Mouse (Mus musculus) MEL (cell line): ENCODE measurements around the gene Eif4a2. TPM values are rescaled to one million over a fixed set of nuclear protein-coding genes. Genes with fewer than 3 reads are reported as not detected.
"Not testable (repeated sequence)": the region's sequence is repeated elsewhere in the genome, so short reads cannot be mapped to it uniquely, and the experiment has no call there.

Experiments used
- DNase-seq: peaks from one replicate; pipeline ENCODE4 v3.0.0; 2011; ENCODE audit warnings: low read depth, low spot score
- H3K27ac ChIP-seq: 2 replicates; pipeline ENCODE4 v1.5.1; 2012; ENCODE audit warnings: low read depth, mild to moderate bottlenecking, control low read depth, low read length, moderate library complexity; ENCODE audit not compliant: control insufficient read depth
- H3K27me3 ChIP-seq, 2 experiments: fragments of 150-350 bp in 1 of 2; sonication (generic) in 1 of 2; 2 replicates each; pipeline ENCODE4 v1.6.1; 2012; ENCODE audit warnings: low read length in 2 of 2, mild to moderate bottlenecking in 2 of 2, improper control_type of control experiment in 1 of 2, moderate library complexity in 1 of 2; ENCODE audit not compliant: insufficient read depth in 2 of 2, control insufficient read depth in 1 of 2
- H3K36me3 ChIP-seq, 2 experiments: 2 replicates each; pipeline ENCODE4 v1.6.1; 2012 to 2014; ENCODE audit warnings: low read length in 2 of 2, improper control_type of control experiment in 1 of 2, inconsistent platforms in 1 of 2, mild to moderate bottlenecking in 1 of 2; ENCODE audit not compliant: insufficient read depth in 2 of 2, control insufficient read depth in 1 of 2
- H3K4me1 ChIP-seq, 2 experiments: fragments of 150-350 bp in 1 of 2; sonication (generic) in 1 of 2; 2 replicates each; pipeline ENCODE4 v1.6.1; 2012; ENCODE audit warnings: low read length in 2 of 2, improper control_type of control experiment in 1 of 2, mild to moderate bottlenecking in 1 of 2; ENCODE audit not compliant: insufficient read depth in 2 of 2, control insufficient read depth in 1 of 2
- H3K4me3 ChIP-seq, 2 experiments: fragments of 150-350 bp in 1 of 2; sonication (generic) in 1 of 2; 2 replicates each; pipeline ENCODE4 v1.5.1; 2012; ENCODE audit warnings: low read depth in 2 of 2, low read length in 2 of 2, mild to moderate bottlenecking in 2 of 2, moderate library complexity in 2 of 2, control low read depth in 1 of 2, improper control_type of control experiment in 1 of 2; ENCODE audit not compliant: control insufficient read depth in 1 of 2, insufficient read depth in 1 of 2
- H3K79me2 ChIP-seq: 2 replicates; pipeline ENCODE4 v1.6.1; 2012; ENCODE audit warnings: mild to moderate bottlenecking, low read length, moderate library complexity; ENCODE audit not compliant: control insufficient read depth, poor library complexity, insufficient read depth
- H3K9ac ChIP-seq: 2 replicates; pipeline ENCODE4 v1.6.1; 2012; ENCODE audit warnings: low read depth, mild to moderate bottlenecking, control low read depth, low read length, moderate library complexity; ENCODE audit not compliant: control insufficient read depth, poor library complexity, severe bottlenecking
- H3K9me3 ChIP-seq: fragments of 150-350 bp; sonication (generic); replicated peaks from 2 replicates; pipeline ENCODE4 v1.6.1; 2012; ENCODE audit warnings: mild to moderate bottlenecking, low read length, improper control_type of control experiment, moderate library complexity; ENCODE audit not compliant: insufficient read depth
- CHD1 ChIP-seq: IDR thresholded peaks from 2 replicates; pipeline ENCODE4 v1.6.1; 2012; ENCODE audit warnings: low read depth, mild to moderate bottlenecking, inconsistent platforms, low read length, improper control_type of control experiment
- E2F4 ChIP-seq: IDR thresholded peaks from 2 replicates; pipeline ENCODE4 v1.6.1; 2011; ENCODE audit warnings: low read depth, low read length, improper control_type of control experiment, borderline replicate concordance
- ELF1 ChIP-seq: IDR thresholded peaks from 2 replicates; pipeline ENCODE4 v1.6.1; 2014; ENCODE audit warnings: low read depth, mild to moderate bottlenecking, inconsistent platforms, low read length, improper control_type of control experiment, moderate library complexity
- EP300 ChIP-seq, 2 experiments: IDR thresholded peaks; 2 replicates each; pipeline ENCODE4 v1.6.1; 2011; ENCODE audit warnings: improper control_type of control experiment in 2 of 2, low read length in 2 of 2, low read depth in 1 of 2, mild to moderate bottlenecking in 1 of 2
- GATA1 ChIP-seq: IDR thresholded peaks from 2 replicates; pipeline ENCODE4 v1.6.1; 2011; ENCODE audit warnings: low read depth, low read length, improper control_type of control experiment
- HCFC1 ChIP-seq: IDR thresholded peaks from 2 replicates; pipeline ENCODE4 v1.6.1; 2012; ENCODE audit warnings: low read depth, mild to moderate bottlenecking, inconsistent platforms, low read length, improper control_type of control experiment, moderate library complexity
- KAT2A ChIP-seq: conservative IDR thresholded peaks from 2 replicates; pipeline ENCODE4 v1.6.1; 2012; ENCODE audit warnings: low read depth, low read length, improper control_type of control experiment, inconsistent platforms
- MAFK ChIP-seq: IDR thresholded peaks from 2 replicates; pipeline ENCODE4 v1.6.1; 2011; ENCODE audit warnings: low read depth, mild to moderate bottlenecking, low read length, improper control_type of control experiment, borderline replicate concordance
- MAZ ChIP-seq: IDR thresholded peaks from 2 replicates; pipeline ENCODE4 v1.6.1; 2012; ENCODE audit warnings: low read depth, mild to moderate bottlenecking, inconsistent platforms, low read length, improper control_type of control experiment
- MEF2A ChIP-seq: IDR thresholded peaks from 2 replicates; pipeline ENCODE4 v1.6.1; 2014; ENCODE audit warnings: low read depth, mild to moderate bottlenecking, inconsistent platforms, low read length, improper control_type of control experiment; ENCODE audit not compliant: poor library complexity, insufficient replicate concordance, severe bottlenecking; ENCODE audit errors: extremely low read depth
- MYC ChIP-seq: IDR thresholded peaks from 2 replicates; pipeline ENCODE4 v1.6.1; 2011; ENCODE audit warnings: low read depth, mild to moderate bottlenecking, low read length, improper control_type of control experiment, moderate library complexity
- NELFE ChIP-seq: IDR thresholded peaks from 2 replicates; pipeline ENCODE4 v1.6.1; 2011; ENCODE audit warnings: low read depth, low read length, improper control_type of control experiment
- POLR2A ChIP-seq, 2 experiments: IDR thresholded peaks; 2 replicates each; pipeline ENCODE4 v1.6.1; 2011 to 2012; ENCODE audit warnings: low read length in 2 of 2, mild to moderate bottlenecking in 2 of 2, control low read depth in 1 of 2, improper control_type of control experiment in 1 of 2, low read depth in 1 of 2, moderate library complexity in 1 of 2; ENCODE audit not compliant: control insufficient read depth in 1 of 2, insufficient read depth in 1 of 2, poor library complexity in 1 of 2
- POLR2AphosphoS2 ChIP-seq: IDR thresholded peaks from 2 replicates; pipeline ENCODE4 v1.6.1; 2011; ENCODE audit warnings: low read length, improper control_type of control experiment
- RCOR1 ChIP-seq: IDR thresholded peaks from 2 replicates; pipeline ENCODE4 v1.6.1; 2012; ENCODE audit warnings: low read depth, mild to moderate bottlenecking, inconsistent platforms, low read length, improper control_type of control experiment
- SMC3 ChIP-seq: IDR thresholded peaks from 2 replicates; pipeline ENCODE4 v1.6.1; 2011; ENCODE audit warnings: low read depth, low read length, improper control_type of control experiment
- TBP ChIP-seq: IDR thresholded peaks from 2 replicates; pipeline ENCODE4 v1.8.0; 2011; ENCODE audit warnings: low read depth, low read length, improper control_type of control experiment
- TCF12 ChIP-seq: IDR thresholded peaks from 2 replicates; pipeline ENCODE4 v1.6.1; 2014; ENCODE audit warnings: low read depth, mild to moderate bottlenecking, inconsistent platforms, low read length, improper control_type of control experiment, moderate library complexity
- ZC3H11A ChIP-seq: IDR thresholded peaks from 2 replicates; pipeline ENCODE4 v1.6.1; 2012; ENCODE audit warnings: low read depth, mild to moderate bottlenecking, inconsistent platforms, low read length, improper control_type of control experiment
- ZMIZ1 ChIP-seq: IDR thresholded peaks from 2 replicates; pipeline ENCODE4 v1.6.1; 2012; ENCODE audit warnings: low read depth, mild to moderate bottlenecking, inconsistent platforms, low read length, improper control_type of control experiment, moderate library complexity
- polyA plus RNA-seq, 2 experiments: library from polyadenylated mRNA; stranded (reverse) in 1 of 2; unstranded in 1 of 2; fragments of >175 nt in 1 of 2; fragments of >200 nt in 1 of 2; gene quantifications; 2 replicates each; pipeline versions ENCODE4 v1.2.1 to v1.2.4; 2012; ENCODE audit warnings: low replicate concordance in 2 of 2, low read depth in 1 of 2; ENCODE audit not compliant: insufficient read length in 2 of 2, insufficient read depth in 1 of 2, missing spikeins in 1 of 2
- total RNA-seq: library from RNA; depleted of rRNA; stranded (reverse); fragments of 300-350 nt; gene quantifications from 2 replicates; pipeline ENCODE4 v1.2.3, GENCODE M21; 2012

The Eif4a2 gene
- total and polyA plus RNA-seq, 3 experiments: 248 to 2,083 (median 290) TPM

- not testable (repeated sequence) for H3K36me3 ChIP-seq, H3K79me2 ChIP-seq, H3K27me3 ChIP-seq, H3K27ac ChIP-seq, DNase-seq, H3K4me1 ChIP-seq, H3K9me3 ChIP-seq, H3K9ac ChIP-seq, H3K4me3 ChIP-seq
These were observed 10.4 kb upstream of the Eif4a2 start for GRCm38 (mm10) chr16:23096886-23097285.

DNA sequence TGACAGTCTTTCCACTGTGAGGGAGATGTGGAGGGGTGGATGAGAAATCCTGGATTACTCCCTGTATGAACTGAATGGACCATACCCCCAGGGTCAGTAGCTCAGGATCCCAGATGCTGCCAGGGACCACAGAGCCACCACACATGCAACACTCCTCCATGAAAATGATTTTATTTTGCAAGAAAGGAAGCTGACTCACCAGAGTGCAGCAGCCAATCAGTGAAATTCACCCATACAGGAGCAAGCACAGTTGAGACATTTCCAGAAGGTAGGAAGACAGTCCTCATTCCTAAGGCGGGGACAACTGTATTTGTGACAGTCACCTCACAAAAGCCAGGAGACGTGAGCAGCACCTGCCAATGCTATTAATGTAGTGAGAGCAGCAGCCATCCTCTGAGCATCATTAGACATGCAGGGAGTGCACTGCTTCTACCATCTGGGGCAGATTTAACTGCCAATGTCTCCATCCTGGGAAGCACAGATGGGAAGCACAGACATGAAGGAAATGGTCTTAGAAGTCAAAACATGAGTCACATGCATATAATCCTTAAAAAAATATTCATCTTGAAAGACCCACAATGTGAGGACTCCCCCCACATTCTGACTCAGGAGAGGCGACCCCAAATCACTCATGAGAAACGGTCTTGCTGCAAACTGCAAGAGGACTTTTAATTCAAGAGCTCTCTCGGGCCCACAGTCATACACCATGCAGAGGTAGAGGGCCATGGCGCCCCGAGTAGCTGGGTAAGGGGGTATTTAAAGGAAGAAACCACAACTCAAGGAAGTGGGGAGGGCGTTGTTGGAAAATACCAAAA, 9.7 kb upstream of the Eif4a2 start:
- not testable (repeated sequence) for H3K9ac ChIP-seq, H3K4me3 ChIP-seq, H3K27ac ChIP-seq

DNA sequence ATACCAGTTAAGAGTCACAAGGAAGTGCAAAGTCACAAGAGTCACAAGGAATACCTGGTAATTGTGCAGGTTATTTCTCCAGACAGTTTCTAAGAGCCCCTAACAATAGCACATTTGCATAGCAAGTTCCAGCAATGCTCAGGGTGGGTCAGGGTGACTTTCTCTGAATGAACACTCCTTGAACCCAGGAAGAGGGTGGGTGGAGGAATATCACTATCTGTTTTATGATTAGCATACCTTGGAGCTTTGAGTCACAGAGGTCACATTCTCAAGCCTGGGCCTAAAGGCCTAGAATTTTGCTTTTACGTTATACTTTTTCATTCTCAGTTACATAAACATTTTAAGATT, 9.2 kb upstream of the Eif4a2 start:
- H3K4me1 ChIP-seq, H3K27ac ChIP-seq, H3K27me3 ChIP-seq, H3K9me3 ChIP-seq, H3K9ac ChIP-seq, H3K36me3 ChIP-seq, H3K4me3 ChIP-seq, DNase-seq, H3K79me2 ChIP-seq: not testable (repeated sequence)

More for the DNA sequence above, 9.7 kb upstream of the Eif4a2 start:
- not testable (repeated sequence) for H3K36me3 ChIP-seq, H3K79me2 ChIP-seq, DNase-seq, H3K4me1 ChIP-seq, H3K9me3 ChIP-seq, H3K27me3 ChIP-seq

GRCm38 (mm10) chr16:23099632-23100031, 7.6 kb upstream of the Eif4a2 start:
- H3K4me3 ChIP-seq: no peak overlapping the region
- no peaks in the 10 kb centered on the region for H3K27me3 ChIP-seq
- no peak for DNase-seq
- H3K9me3 ChIP-seq: no peaks in the 10 kb centered on the region
- no peak overlapping the region for H3K9ac ChIP-seq
- TF ChIP-seq RCOR1 (no peak), ELF1 (no peak), HCFC1 (no peak), KAT2A (no peak), EP300 (IDR thresholded peaks at IDR 0.05; ENCODE audit: low read depth in 1 of 2, low read length in 2 of 2) (no peak), ZMIZ1 (no peak), POLR2A (IDR thresholded peaks at IDR 0.05; ENCODE audit: control insufficient read depth in 1 of 2, insufficient read depth in 1 of 2, low read depth in 1 of 2, low read length in 2 of 2, poor library complexity in 1 of 2) (no peak), ZC3H11A (no peak), SMC3 (no peak), CHD1 (no peak), MEF2A (no peak), MYC (no peak), GATA1 (no peak), NELFE (no peak), MAZ (no peak), POLR2AphosphoS2 (no peak), MAFK (no peak), TCF12 (no peak), TBP (no peak), E2F4 (no peak)
- TF ChIP-seq, all 39 proteins: peak for 0
- peaks cover 3 to 6% of the 10 kb centered on the region in 2 experiments; a peak in 3 of 4 replicates for H3K4me1 ChIP-seq
- no peaks in the 10 kb centered on the region for H3K79me2 ChIP-seq
- H3K27ac ChIP-seq: no peak overlapping the region
- peaks cover 0 to 2% of the 10 kb centered on the region in 2 experiments; a peak in 2 of 4 replicates for H3K36me3 ChIP-seq
